Mouse (Mus musculus): ENCODE results near the gene Gm266.

- no peak for TF ChIP-seq CTCF (IDR thresholded peaks at IDR 0.05; ENCODE audit: insufficient read depth, low read length)
- TF ChIP-seq POLR2A (IDR thresholded peaks at IDR 0.05; ENCODE audit: borderline replicate concordance, extremely low read depth, low read depth, low read length) = 0 out of 2 replicates have a peak, but pooled peaks have one; percentile 14
Measured at GRCm38 (mm10) chr12:111436640-111437039, 49.0 kb downstream of the Gm266 start.
